Mouse (Mus musculus): ENCODE results near the gene Tmem130. TPM values are rescaled to one million over a fixed set of nuclear protein-coding genes. Genes with fewer than 3 reads are reported as not detected.

Gene Tmem130
- polyA plus RNA-seq (2015; fragmentation: Nextera tagmentation; extraction: Ambion mirVana) = 2.0 and 2.1 TPM in 2 replicates

- H3K4me3 ChIP-seq = peak within 1 kb of the TSS; percentile 40
- 2% methylated on average over 38 of the region's 38 CpGs for WGBS
- peak within 1 kb of the TSS; percentile 68 for H3K4me2 ChIP-seq
- H3K9me3 ChIP-seq = no peaks in the 10 kb centered on the region
- H3K36me3 ChIP-seq = no peaks in the 10 kb centered on the region
- H3K9ac ChIP-seq = peak within 1 kb of the TSS; percentile 55
- H3K27ac ChIP-seq = no peak within 1 kb of the TSS
- peaks cover 32% of the 10 kb centered on the region for H3K27me3 ChIP-seq
- peaks cover 9% of the 10 kb centered on the region for H3K4me1 ChIP-seq
- no peak for ATAC-seq (ENCODE audit: insufficient number of reproducible peaks, insufficient read depth, low FRiP score, low TSS enrichment, low read depth)
Measured at GRCm38 (mm10) chr5:144761161-144761868, at the start of gene Tmem130. Gene Tmem130 (minus strand): TSS chr5:144761818.

GRCm38 (mm10) chr5:144806931-144807330 is 45.3 kb upstream of the Tmem130 start:
- H3K36me3 ChIP-seq = peaks cover 100% of the 10 kb centered on the region
- no peaks in the 10 kb centered on the region for H3K9me3 ChIP-seq
- H3K4me1 ChIP-seq = no peaks in the 10 kb centered on the region
- no peak overlapping the region for H3K9ac ChIP-seq
- WGBS = 95% methylated on average over 10 of the region's 10 CpGs
- no peak overlapping the region for H3K4me2 ChIP-seq
- H3K27me3 ChIP-seq = no peaks in the 10 kb centered on the region
- no peak for ATAC-seq (ENCODE audit: insufficient number of reproducible peaks, insufficient read depth, low FRiP score, low TSS enrichment, low read depth)
- no peak overlapping the region for H3K27ac ChIP-seq
- no peak overlapping the region for H3K4me3 ChIP-seq

- H3K27me3 ChIP-seq = no peaks in the 10 kb centered on the region
- H3K4me1 ChIP-seq = no peaks in the 10 kb centered on the region
- H3K9ac ChIP-seq = no peak overlapping the region
- H3K4me3 ChIP-seq = no peak overlapping the region
- H3K36me3 ChIP-seq = peaks cover 99% of the 10 kb centered on the region
- no peak overlapping the region for H3K27ac ChIP-seq
- no peak for ATAC-seq (ENCODE audit: insufficient number of reproducible peaks, insufficient read depth, low FRiP score, low TSS enrichment, low read depth)
- H3K4me2 ChIP-seq = no peak overlapping the region
- 91% methylated on average over 7 of the region's 7 CpGs for WGBS
- H3K9me3 ChIP-seq = no peaks in the 10 kb centered on the region
Measured at GRCm38 (mm10) chr5:144804181-144804580, 42.6 kb upstream of the Tmem130 start.

GRCm38 (mm10) chr5:144803066-144803465 is 41.4 kb upstream of the Tmem130 start:
- no peaks in the 10 kb centered on the region for H3K9me3 ChIP-seq
- H3K9ac ChIP-seq = no peak overlapping the region
- H3K36me3 ChIP-seq = peaks cover 99% of the 10 kb centered on the region
- H3K27me3 ChIP-seq = no peaks in the 10 kb centered on the region
- no peaks in the 10 kb centered on the region for H3K4me1 ChIP-seq
- H3K4me2 ChIP-seq = no peak overlapping the region
- ATAC-seq (ENCODE audit: insufficient number of reproducible peaks, insufficient read depth, low FRiP score, low TSS enrichment, low read depth) = no peak
- H3K27ac ChIP-seq = no peak overlapping the region
- WGBS = 93% methylated on average over 8 of the region's 8 CpGs
- H3K4me3 ChIP-seq = no peak overlapping the region

GRCm38 (mm10) chr5:144797116-144797515 is 35.5 kb upstream of the Tmem130 start:
- H3K36me3 ChIP-seq = peaks cover 99% of the 10 kb centered on the region
- no peak overlapping the region for H3K27ac ChIP-seq
- ATAC-seq (ENCODE audit: insufficient number of reproducible peaks, insufficient read depth, low FRiP score, low TSS enrichment, low read depth) = no peak
- no peaks in the 10 kb centered on the region for H3K27me3 ChIP-seq
- H3K4me3 ChIP-seq = no peak overlapping the region
- H3K4me1 ChIP-seq = no peaks in the 10 kb centered on the region
- H3K9ac ChIP-seq = no peak overlapping the region
- H3K9me3 ChIP-seq = no peaks in the 10 kb centered on the region
- no peak overlapping the region for H3K4me2 ChIP-seq
- 89% methylated on average over 7 of the region's 7 CpGs for WGBS

- no peaks in the 10 kb centered on the region for H3K9me3 ChIP-seq
- H3K36me3 ChIP-seq = peaks cover 100% of the 10 kb centered on the region
- H3K4me2 ChIP-seq = no peak overlapping the region
- 80% methylated on average over 6 of the region's 6 CpGs for WGBS
- H3K27ac ChIP-seq = no peak overlapping the region
- 0 out of 2 replicates have a peak, but pooled peaks have one; percentile 10 for ATAC-seq (ENCODE audit: insufficient number of reproducible peaks, insufficient read depth, low FRiP score, low TSS enrichment, low read depth)
- H3K9ac ChIP-seq = no peak overlapping the region
- no peaks in the 10 kb centered on the region for H3K27me3 ChIP-seq
- no peak overlapping the region for H3K4me3 ChIP-seq
- H3K4me1 ChIP-seq = no peaks in the 10 kb centered on the region
Measured at GRCm38 (mm10) chr5:144794687-144795086, 33.1 kb upstream of the Tmem130 start.

GRCm38 (mm10) chr5:144793374-144793773 is 31.8 kb upstream of the Tmem130 start:
- no peaks in the 10 kb centered on the region for H3K27me3 ChIP-seq
- H3K36me3 ChIP-seq = peaks cover 100% of the 10 kb centered on the region
- no peaks in the 10 kb centered on the region for H3K9me3 ChIP-seq
- ATAC-seq (ENCODE audit: insufficient number of reproducible peaks, insufficient read depth, low FRiP score, low TSS enrichment, low read depth) = no peak
- no peak overlapping the region for H3K4me3 ChIP-seq
- H3K9ac ChIP-seq = no peak overlapping the region
- no peak overlapping the region for H3K27ac ChIP-seq
- no peak overlapping the region for H3K4me2 ChIP-seq
- 87% methylated on average over 5 of the region's 5 CpGs for WGBS
- no peaks in the 10 kb centered on the region for H3K4me1 ChIP-seq

GRCm38 (mm10) chr5:144786464-144786863 is 24.8 kb upstream of the Tmem130 start:
- H3K9me3 ChIP-seq = no peaks in the 10 kb centered on the region
- peaks cover 100% of the 10 kb centered on the region for H3K36me3 ChIP-seq
- H3K4me3 ChIP-seq = no peak overlapping the region
- H3K27me3 ChIP-seq = no peaks in the 10 kb centered on the region
- H3K4me1 ChIP-seq = no peaks in the 10 kb centered on the region
- no peak overlapping the region for H3K9ac ChIP-seq
- ATAC-seq (ENCODE audit: insufficient number of reproducible peaks, insufficient read depth, low FRiP score, low TSS enrichment, low read depth) = no peak
- WGBS = 95% methylated on average over 18 of the region's 18 CpGs
- no peak overlapping the region for H3K4me2 ChIP-seq
- no peak overlapping the region for H3K27ac ChIP-seq

GRCm38 (mm10) chr5:144780654-144781053 is 19.0 kb upstream of the Tmem130 start:
- Histone ChIP-seq H3K27me3 (no peaks in the 10 kb centered on the region), H3K4me2 (no peak overlapping the region), H3K36me3 (peaks cover 97% of the 10 kb centered on the region), H3K27ac (no peak overlapping the region), H3K4me3 (no peak overlapping the region), H3K4me1 (no peaks in the 10 kb centered on the region), H3K9ac (no peak overlapping the region), H3K9me3 (no peaks in the 10 kb centered on the region)
- WGBS = 83% methylated on average over 8 of the region's 8 CpGs
- ATAC-seq (ENCODE audit: insufficient number of reproducible peaks, insufficient read depth, low FRiP score, low TSS enrichment, low read depth) = no peak

- H3K4me1 ChIP-seq = peaks cover 12% of the 10 kb centered on the region
- no peak overlapping the region for H3K4me2 ChIP-seq
- no peak overlapping the region for H3K9ac ChIP-seq
- H3K36me3 ChIP-seq = peaks cover 71% of the 10 kb centered on the region
- ATAC-seq (ENCODE audit: insufficient number of reproducible peaks, insufficient read depth, low FRiP score, low TSS enrichment, low read depth) = no peak
- H3K9me3 ChIP-seq = no peaks in the 10 kb centered on the region
- H3K27me3 ChIP-seq = no peaks in the 10 kb centered on the region
- H3K4me3 ChIP-seq = no peak overlapping the region
- no peak overlapping the region for H3K27ac ChIP-seq
- 93% methylated on average over 6 of the region's 6 CpGs for WGBS
Measured at GRCm38 (mm10) chr5:144773231-144773630, 11.6 kb upstream of the Tmem130 start.

- ATAC-seq (ENCODE audit: insufficient number of reproducible peaks, insufficient read depth, low FRiP score, low TSS enrichment, low read depth) = 0 out of 2 replicates have a peak, but pooled peaks have one; percentile 4
- Histone ChIP-seq H3K9ac (peak overlapping the region; percentile 94), H3K4me2 (peak overlapping the region; percentile 84), H3K27me3 (no peaks in the 10 kb centered on the region), H3K4me3 (peak overlapping the region; percentile 89), H3K4me1 (peaks cover 12% of the 10 kb centered on the region), H3K36me3 (peaks cover 35% of the 10 kb centered on the region), H3K9me3 (no peaks in the 10 kb centered on the region), H3K27ac (peak overlapping the region; percentile 98)
- 21% methylated on average over 8 of the region's 8 CpGs for WGBS
Measured at GRCm38 (mm10) chr5:144769067-144769482, 7.5 kb upstream of the Tmem130 start.

Measured in embryonic facial prominence, embryonic 13.5 days (tissue).